In genomic region chr12:83987242-83987582, GRCm38 (mm10) we compare ENCODE assay signal across 10 mouse cellular contexts. TPM values are rescaled to one million over a fixed set of nuclear protein-coding genes. Genes with fewer than 3 reads are reported as not detected.
A peak's percentile ranks its signal among the peaks of the same experiment; 100 is the strongest.
DNase-seq lines count a peak whose midpoint lies in the region; ATAC-seq lines count a peak whose summit lies in the region.
"Had no signal": no experiment of that assay in that cellular context is flagged by ENCODE, and none has a peak within 500 bp of the region (broad histone marks: within the 10 kb centered on the region; RNA-seq: fewer than 3 reads in every experiment).

No protein-coding gene starts in this region.

- peaks cover 17% of the 10 kb centered on the region for H3K36me3 ChIP-seq in heart, embryonic 13.5 days
- H3K36me3 ChIP-seq in hindbrain, embryonic 12.5 days, result no peaks in the 10 kb centered on the region
- no peaks in the 10 kb centered on the region for H3K36me3 ChIP-seq in midbrain, embryonic 11.5 days (ENCODE audit: control insufficient read depth, insufficient read depth, low read length)
- H3K36me3 ChIP-seq: G1E had no signal

- 0 out of 2 replicates have a peak, but pooled peaks cover 5% of the 10 kb centered on the region for H3K9me3 ChIP-seq in heart, embryonic 13.5 days
- H3K9me3 ChIP-seq in hindbrain, embryonic 12.5 days (replicated peaks), result no peaks in the 10 kb centered on the region
- H3K9me3 ChIP-seq in midbrain, embryonic 11.5 days (ENCODE audit: control insufficient read depth, low read length), result no peaks in the 10 kb centered on the region

- peak overlapping the region; percentile 72 for H3K4me2 ChIP-seq in heart, embryonic 13.5 days
- peak overlapping the region; percentile 60 for H3K4me2 ChIP-seq in hindbrain, embryonic 12.5 days (replicated peaks)
- peak overlapping the region; percentile 65 for H3K4me2 ChIP-seq in midbrain, embryonic 11.5 days

- H3K4me3 ChIP-seq in heart, embryonic 13.5 days, result peak overlapping the region; percentile 71
- peak overlapping the region; percentile 86 for H3K4me3 ChIP-seq in brown adipose tissue, adult 24 weeks (ENCODE audit: insufficient read depth, low read depth, low read length)
- peak overlapping the region; percentile 59 for H3K4me3 ChIP-seq in hindbrain, embryonic 12.5 days
- peak overlapping the region; percentile 59; the same call in 1 of the 2 replicates for H3K4me3 ChIP-seq in midbrain, embryonic 11.5 days (ENCODE audit: low read depth, low read length)

- WGBS in heart, embryonic 13.5 days, result 13% methylated on average over 8 of the region's 8 CpGs
- WGBS in hindbrain, embryonic 12.5 days, result 39% methylated on average over 8 of the region's 8 CpGs
- WGBS in midbrain, embryonic 11.5 days, result 48% methylated on average over 8 of the region's 8 CpGs

- DNase-seq in heart, postnatal 4 days, result no peak
- no peak for DNase-seq in midbrain, embryonic 11.5 days (ENCODE audit: low spot score, missing footprints)
- DNase-seq in ovary, adult 18-20 months (ENCODE audit: low spot score), result no peak
- no peak for DNase-seq in layer of hippocampus, postnatal 10 days (ENCODE audit: low spot score in 2 of 2)
- no peak for DNase-seq in spleen, postnatal 36 days (ENCODE audit: low spot score in 2 of 2)

- no peaks in the 10 kb centered on the region for H3K27me3 ChIP-seq in heart, embryonic 13.5 days (replicated peaks)
- no peaks in the 10 kb centered on the region for H3K27me3 ChIP-seq in hindbrain, embryonic 12.5 days
- no peaks in the 10 kb centered on the region for H3K27me3 ChIP-seq in midbrain, embryonic 11.5 days (ENCODE audit: control insufficient read depth, insufficient read depth, low read length)

- peak overlapping the region; percentile 90 for H3K9ac ChIP-seq in heart, embryonic 13.5 days
- H3K9ac ChIP-seq in hindbrain, embryonic 12.5 days, result no peak overlapping the region
- H3K9ac ChIP-seq in midbrain, embryonic 11.5 days (ENCODE audit: low read length), result peak overlapping the region; percentile 81; the same call in 1 of the 2 replicates

- H3K27ac ChIP-seq in heart, embryonic 13.5 days (replicated peaks), result peak overlapping the region; percentile 99
- H3K27ac ChIP-seq in brown adipose tissue, adult 24 weeks (replicated peaks; ENCODE audit: low read depth, low read length), result peak overlapping the region; percentile 92
- H3K27ac ChIP-seq in hindbrain, embryonic 12.5 days, result peak overlapping the region; percentile 89
- no peak overlapping the region for H3K27ac ChIP-seq in midbrain, embryonic 11.5 days (ENCODE audit: low read depth, low read length)

- ATAC-seq in heart, embryonic 13.5 days (ENCODE audit: extremely low read depth, insufficient number of reproducible peaks, low FRiP score, low TSS enrichment), result no peak
- ATAC-seq in hindbrain, embryonic 12.5 days (ENCODE audit: low FRiP score), result no peak
- ATAC-seq in midbrain, embryonic 11.5 days (ENCODE audit: low FRiP score), result no peak

- H3K4me1 ChIP-seq in heart, embryonic 13.5 days, result peaks cover 27% of the 10 kb centered on the region
- peaks cover 6% of the 10 kb centered on the region; the same call in 1 of the 2 replicates for H3K4me1 ChIP-seq in brown adipose tissue, adult 24 weeks (ENCODE audit: control insufficient read depth, insufficient read depth, insufficient read length, low read length)
- peaks cover 7% of the 10 kb centered on the region for H3K4me1 ChIP-seq in hindbrain, embryonic 12.5 days
- H3K4me1 ChIP-seq in midbrain, embryonic 11.5 days (ENCODE audit: control insufficient read depth, insufficient read depth, low read length), result peaks cover 4% of the 10 kb centered on the region; the same call in 1 of the 2 replicates

RNA-seq across cellular contexts. Expression of gene Acot2, which starts 0.4 kb away (rescaled TPM):
- polyA plus RNA-seq in heart, embryonic 13.5 days (2015; fragmentation: Nextera tagmentation; extraction: Ambion mirVana), result 55.7 and 61.2 TPM in 2 replicates
- total RNA-seq in heart, postnatal 4 days (2021), result 100 to 1,000 TPM; 204 to 209 TPM
- 58.8 and 67.3 TPM in 2 replicates for polyA plus RNA-seq in brown adipose tissue, adult 24 weeks (2012; ENCODE audit: insufficient read depth, insufficient read length, missing spikeins)
- 16.1 and 18.0 TPM in 2 replicates for polyA plus RNA-seq in hindbrain, embryonic 12.5 days (2016; fragmentation: Nextera tagmentation; extraction: Ambion mirVana)
- 11.6 and 13.2 TPM in 2 replicates for polyA plus RNA-seq in midbrain, embryonic 11.5 days (2014; fragmentation: Nextera tagmentation; extraction: Ambion mirVana)
- total RNA-seq in layer of hippocampus, postnatal 10 days (2021), result 10 to 100 TPM; 12.4 to 13.1 TPM

RNA-seq across cellular contexts. Expression of gene Heatr4, which starts 2.6 kb away (rescaled TPM):
- not detected in 2 replicates for polyA plus RNA-seq in heart, embryonic 13.5 days (2015; fragmentation: Nextera tagmentation; extraction: Ambion mirVana)
- total RNA-seq in heart, postnatal 4 days (2021), result under 1 TPM in 1 of 2 experiments, not detected in 1; 0.09 TPM
- not detected in 2 replicates for polyA plus RNA-seq in brown adipose tissue, adult 24 weeks (2012; ENCODE audit: insufficient read depth, insufficient read length, missing spikeins)
- not detected in 2 replicates for polyA plus RNA-seq in hindbrain, embryonic 12.5 days (2016; fragmentation: Nextera tagmentation; extraction: Ambion mirVana)
- not detected in 2 replicates for polyA plus RNA-seq in midbrain, embryonic 11.5 days (2014; fragmentation: Nextera tagmentation; extraction: Ambion mirVana)
- under 1 TPM in 1 of 2 experiments, not detected in 1; 0.18 TPM for total RNA-seq in layer of hippocampus, postnatal 10 days (2021)
- total RNA-seq: neutrophil, adult 5-6 weeks had no signal
- polyA plus RNA-seq: G1E had no signal

RNA-seq across cellular contexts. Expression of gene Acot1, which starts 22.1 kb away (rescaled TPM):
- 20.8 and 22.4 TPM in 2 replicates for polyA plus RNA-seq in heart, embryonic 13.5 days (2015; fragmentation: Nextera tagmentation; extraction: Ambion mirVana)
- 100 to 1,000 TPM; 161 to 177 TPM for total RNA-seq in heart, postnatal 4 days (2021)
- 5.2 TPM in 1 of 2 replicates, not detected in the other for polyA plus RNA-seq in brown adipose tissue, adult 24 weeks (2012; ENCODE audit: insufficient read depth, insufficient read length, missing spikeins)
- polyA plus RNA-seq in hindbrain, embryonic 12.5 days (2016; fragmentation: Nextera tagmentation; extraction: Ambion mirVana), result 60.6 and 70.2 TPM in 2 replicates
- polyA plus RNA-seq in midbrain, embryonic 11.5 days (2014; fragmentation: Nextera tagmentation; extraction: Ambion mirVana), result 47.5 and 48.5 TPM in 2 replicates
- 10 to 100 TPM; 29.1 to 33.3 TPM for total RNA-seq in layer of hippocampus, postnatal 10 days (2021)
- polyA plus RNA-seq: G1E had no signal

RNA-seq across cellular contexts. Expression of gene Riox1, which starts 36.8 kb away (rescaled TPM):
- 8.3 and 8.7 TPM in 2 replicates for polyA plus RNA-seq in heart, embryonic 13.5 days (2015; fragmentation: Nextera tagmentation; extraction: Ambion mirVana)
- 10 to 100 TPM; 10.6 to 10.8 TPM for total RNA-seq in heart, postnatal 4 days (2021)
- 1.3 and 2.3 TPM in 2 replicates for polyA plus RNA-seq in brown adipose tissue, adult 24 weeks (2012; ENCODE audit: insufficient read depth, insufficient read length, missing spikeins)
- 18.5 and 18.7 TPM in 2 replicates for polyA plus RNA-seq in hindbrain, embryonic 12.5 days (2016; fragmentation: Nextera tagmentation; extraction: Ambion mirVana)
- 13.6 and 15.3 TPM in 2 replicates for polyA plus RNA-seq in midbrain, embryonic 11.5 days (2014; fragmentation: Nextera tagmentation; extraction: Ambion mirVana)
- 10 to 100 TPM; 14.3 to 16.4 TPM for total RNA-seq in layer of hippocampus, postnatal 10 days (2021)

RNA-seq across cellular contexts. Expression of gene Acot4, which starts 51.0 kb away (rescaled TPM):
- 0.19 and 0.66 TPM in 2 replicates for polyA plus RNA-seq in heart, embryonic 13.5 days (2015; fragmentation: Nextera tagmentation; extraction: Ambion mirVana)
- total RNA-seq in heart, postnatal 4 days (2021), result 1 to 10 TPM; 1.3 to 1.5 TPM
- 1.5 and 2.8 TPM in 2 replicates for polyA plus RNA-seq in brown adipose tissue, adult 24 weeks (2012; ENCODE audit: insufficient read depth, insufficient read length, missing spikeins)
- polyA plus RNA-seq in hindbrain, embryonic 12.5 days (2016; fragmentation: Nextera tagmentation; extraction: Ambion mirVana), result 0.25 and 0.59 TPM in 2 replicates
- polyA plus RNA-seq in midbrain, embryonic 11.5 days (2014; fragmentation: Nextera tagmentation; extraction: Ambion mirVana), result 0.10 and 0.22 TPM in 2 replicates
- total RNA-seq in layer of hippocampus, postnatal 10 days (2021), result 1 to 10 TPM; 2.0 to 2.3 TPM
- total RNA-seq: neutrophil, adult 5-6 weeks had no signal
- polyA plus RNA-seq: G1E had no signal
